Mouse (Mus musculus) lung, embryonic 16.5 days (tissue): ENCODE measurements at regions not wholly inside any gene's neighbourhood (a gene's known extent, or its start where the extent isn't known, plus 50 kb on each side); places are given as distances from the start of the nearest gene placed in this dataset.
A peak's percentile ranks its signal among the peaks of the same experiment; 100 is the strongest.

Experiments used
- ATAC-seq: fragments of 200-750 bp; cut with Nextera tagmentation; 2 replicates; pipeline ENCODE4 v1.8.0; 2017; ENCODE audit warnings: low read depth, mild to moderate bottlenecking, moderate library complexity
- H3K27ac ChIP-seq: fragments of 300-500 bp; sonication (generic); 2 replicates; pipeline ENCODE4 v1.5.1; 2014; ENCODE audit warnings: mild to moderate bottlenecking, control low read depth, low read length
- H3K27me3 ChIP-seq: fragments of 300-500 bp; sonication (generic); 2 replicates; pipeline ENCODE4 v1.6.1; 2014; ENCODE audit warnings: low read depth, low read length, mixed read lengths; ENCODE audit not compliant: control insufficient read depth, insufficient read depth
- H3K36me3 ChIP-seq: fragments of 300-500 bp; sonication (generic); 2 replicates; pipeline ENCODE4 v1.6.1; 2014; ENCODE audit warnings: low read length; ENCODE audit not compliant: control insufficient read depth, insufficient read depth
- H3K4me1 ChIP-seq: fragments of 300-500 bp; sonication (generic); replicated peaks from 2 replicates; pipeline ENCODE4 v1.6.1; 2014; ENCODE audit warnings: low read length, mixed read lengths; ENCODE audit not compliant: control insufficient read depth, insufficient read depth
- H3K4me2 ChIP-seq: fragments of 300-500 bp; sonication (generic); 2 replicates; pipeline ENCODE4 v1.6.1; 2014; ENCODE audit warnings: low read depth, low read length, control low read depth
- H3K4me3 ChIP-seq: fragments of 300-500 bp; sonication (generic); 2 replicates; pipeline ENCODE4 v1.5.1; 2014; ENCODE audit warnings: mild to moderate bottlenecking, low read length, control low read depth
- H3K9ac ChIP-seq: fragments of 300-500 bp; sonication (generic); 2 replicates; pipeline ENCODE4 v1.6.1; 2014; ENCODE audit warnings: low read length, control low read depth
- H3K9me3 ChIP-seq: fragments of 300-500 bp; sonication (generic); 2 replicates; pipeline ENCODE4 v1.6.1; 2016; ENCODE audit warnings: low read length; ENCODE audit not compliant: control insufficient read depth
- WGBS: fragments of 180-500 bp; shearing (Covaris S2); extraction: QIAGEN DNeasy Blood & Tissue Kit; methylation state at CpG from one replicate; pipeline ENCODE4 v1.1.7; 2014; 5-methylcytosine and 5-hydroxymethylcytosine counted together

DNA sequence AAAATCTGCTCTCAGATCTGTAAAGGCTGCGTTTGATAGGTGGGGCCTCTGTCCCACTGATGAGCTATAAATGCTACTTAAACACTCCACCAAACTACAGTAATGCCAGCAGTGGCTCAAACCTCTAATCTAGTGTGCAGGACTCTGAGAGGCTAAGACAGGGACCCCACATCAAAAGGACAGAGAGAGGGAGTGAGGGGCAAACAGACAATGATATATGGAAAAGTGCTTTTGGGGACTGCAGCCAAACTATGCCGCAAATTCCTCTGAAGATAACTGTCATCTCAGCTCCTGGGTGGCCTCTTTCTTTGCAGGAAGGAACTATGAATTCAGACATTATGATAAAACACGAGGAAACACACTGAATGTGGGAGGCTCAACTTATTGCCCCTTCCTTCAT, 138.9 kb upstream of the Ddit4l start:
- Histone ChIP-seq H3K4me3 (no peak overlapping the region), H3K9me3 (no peaks in the 10 kb centered on the region), H3K36me3 (no peaks in the 10 kb centered on the region), H3K4me2 (no peak overlapping the region), H3K27ac (no peak overlapping the region), H3K27me3 (no peaks in the 10 kb centered on the region), H3K9ac (no peak overlapping the region), H3K4me1 (no peaks in the 10 kb centered on the region; the same call in 1 of the 2 replicates)
- whole genome bisulfite sequencing, result 17% methylated on average over 3 of the region's 3 CpGs
- peak; percentile 17; the same call in 1 of the 2 replicates for ATAC-seq

DNA sequence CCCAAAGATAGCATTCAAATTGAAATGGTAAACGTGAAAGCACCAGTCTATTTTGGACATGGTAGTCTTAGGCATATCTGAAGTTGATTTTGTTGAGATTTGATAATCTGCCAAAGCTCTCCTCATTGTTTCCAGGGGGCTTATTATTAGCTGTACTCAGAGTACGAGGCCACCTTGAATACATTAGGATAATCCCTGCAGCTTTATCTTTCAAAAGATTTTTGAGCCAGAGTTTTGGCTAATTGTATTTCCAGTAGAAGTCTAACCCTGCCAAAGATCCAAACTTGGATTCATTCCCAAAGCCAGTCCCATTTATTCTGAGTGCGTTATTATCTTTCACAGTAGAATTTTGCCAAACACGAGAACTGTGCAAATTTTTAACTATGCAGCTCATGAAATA, 138.4 kb upstream of the Ddit4l start:
- Histone ChIP-seq H3K9ac (no peak overlapping the region), H3K36me3 (no peaks in the 10 kb centered on the region), H3K27ac (no peak overlapping the region), H3K27me3 (no peaks in the 10 kb centered on the region), H3K4me2 (no peak overlapping the region), H3K4me3 (no peak overlapping the region), H3K4me1 (no peaks in the 10 kb centered on the region; the same call in 1 of the 2 replicates), H3K9me3 (no peaks in the 10 kb centered on the region)
- no peak for ATAC-seq
- 33% methylated on average over 4 of the region's 4 CpGs for WGBS

DNA sequence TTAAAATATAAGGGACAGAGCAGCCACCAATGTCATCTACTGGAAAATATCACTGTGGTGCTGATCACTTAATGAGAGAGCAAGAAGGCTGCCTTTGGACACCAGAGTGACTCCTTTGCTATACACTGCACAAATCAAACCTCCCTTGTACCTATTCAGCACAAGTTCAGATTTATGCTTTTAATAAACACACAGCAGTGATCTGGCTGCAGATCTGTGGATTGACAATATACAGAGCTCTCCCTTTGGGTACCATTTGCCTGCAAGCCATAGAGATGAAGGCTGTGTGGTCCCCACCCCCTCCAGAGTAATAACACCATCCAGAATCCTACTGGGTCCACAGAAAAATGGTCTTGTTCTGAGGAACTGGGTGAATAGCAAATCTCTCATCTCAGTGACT, 131.8 kb upstream of the Ddit4l start:
- Histone ChIP-seq H3K4me3 (no peak overlapping the region), H3K9ac (no peak overlapping the region), H3K27ac (no peak overlapping the region), H3K9me3 (no peaks in the 10 kb centered on the region), H3K36me3 (no peaks in the 10 kb centered on the region), H3K4me1 (no peaks in the 10 kb centered on the region), H3K4me2 (no peak overlapping the region), H3K27me3 (no peaks in the 10 kb centered on the region)
- no peak for ATAC-seq

DNA sequence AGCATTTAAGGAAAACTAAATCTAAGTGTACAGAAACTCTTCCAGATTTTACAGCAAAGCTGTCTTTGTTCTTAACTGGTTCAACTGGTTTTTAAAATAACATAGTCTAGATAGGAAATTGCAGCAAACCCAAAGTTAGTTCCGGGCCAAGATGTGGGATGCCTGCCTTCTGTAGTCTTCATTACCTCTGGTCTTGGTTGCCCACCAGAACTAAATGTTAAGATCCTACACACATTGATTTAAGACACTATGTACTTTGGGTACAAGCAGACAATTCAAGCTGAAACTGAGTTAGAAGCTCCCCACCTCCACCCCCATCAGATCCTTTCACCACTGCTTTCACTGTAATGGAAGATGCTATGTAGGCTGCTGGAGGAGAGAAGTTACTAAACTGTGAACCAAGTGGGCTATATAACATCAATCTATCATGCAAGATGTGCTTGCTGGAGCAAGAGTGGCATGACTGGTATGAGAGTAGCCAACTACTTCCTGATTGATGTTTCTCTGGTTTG, 129.8 kb upstream of the Ddit4l start:
- ATAC-seq, result peak; percentile 36; the same call in 1 of the 2 replicates
- H3K4me3 ChIP-seq, result no peak overlapping the region
- 46% methylated on average over 1 of the region's 1 CpGs for WGBS
- H3K4me1 ChIP-seq, result no peaks in the 10 kb centered on the region
- H3K27me3 ChIP-seq, result no peaks in the 10 kb centered on the region
- no peak overlapping the region for H3K27ac ChIP-seq
- no peaks in the 10 kb centered on the region for H3K36me3 ChIP-seq
- H3K9ac ChIP-seq, result no peak overlapping the region
- no peak overlapping the region for H3K4me2 ChIP-seq
- H3K9me3 ChIP-seq, result no peaks in the 10 kb centered on the region

DNA sequence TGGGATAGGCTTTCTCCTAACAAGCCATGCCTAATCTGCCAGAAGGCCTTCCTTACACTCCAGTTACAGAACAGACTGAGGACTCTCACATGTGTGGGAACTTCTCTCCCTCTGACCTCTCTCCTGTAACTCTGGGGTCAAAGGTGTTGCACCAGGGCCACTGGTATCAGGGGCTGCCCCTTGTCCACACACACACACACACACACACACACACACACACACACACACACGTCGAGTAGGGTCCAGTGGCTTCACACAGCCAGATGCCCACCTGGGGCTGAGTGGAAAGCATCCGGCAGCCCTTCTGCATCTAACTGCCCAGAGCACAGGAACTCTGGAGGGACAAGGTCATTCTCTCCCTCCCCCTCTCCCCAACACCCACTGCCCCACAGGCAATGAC, 123.1 kb upstream of the Ddit4l start:
- Histone ChIP-seq H3K27ac (no peak overlapping the region), H3K4me3 (no peak overlapping the region), H3K27me3 (no peaks in the 10 kb centered on the region), H3K4me1 (no peaks in the 10 kb centered on the region), H3K9me3 (no peaks in the 10 kb centered on the region), H3K36me3 (no peaks in the 10 kb centered on the region), H3K9ac (no peak overlapping the region), H3K4me2 (no peak overlapping the region)
- no peak for ATAC-seq
- WGBS, result 68% methylated on average over 3 of the region's 3 CpGs

DNA sequence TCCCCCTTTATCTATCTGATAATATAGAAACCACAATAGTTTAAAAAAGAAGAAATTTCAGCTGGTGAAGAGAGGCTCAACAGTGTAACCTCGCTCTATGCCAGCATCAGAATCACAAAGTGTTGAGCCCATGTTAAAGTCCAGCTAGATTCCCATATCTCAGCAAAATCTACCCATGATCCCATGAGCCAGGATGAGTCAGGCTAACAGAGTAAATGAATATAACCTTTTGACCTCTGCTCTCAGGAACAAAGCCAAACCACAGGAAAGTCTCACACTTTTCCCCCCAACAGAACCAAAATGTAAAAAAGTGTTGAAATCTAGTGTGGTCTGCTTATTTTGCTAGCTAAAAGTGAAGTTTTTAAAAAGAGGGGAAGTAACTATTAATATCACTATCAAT, 110.1 kb upstream of the Ddit4l start:
- no peak for ATAC-seq
- no peaks in the 10 kb centered on the region for H3K36me3 ChIP-seq
- no peaks in the 10 kb centered on the region for H3K4me1 ChIP-seq
- H3K9me3 ChIP-seq, result no peaks in the 10 kb centered on the region
- no peak overlapping the region for H3K9ac ChIP-seq
- WGBS, result 97% methylated on average over 1 of the region's 1 CpGs
- no peaks in the 10 kb centered on the region for H3K27me3 ChIP-seq
- H3K4me2 ChIP-seq, result no peak overlapping the region
- no peak overlapping the region for H3K4me3 ChIP-seq
- no peak overlapping the region for H3K27ac ChIP-seq

DNA sequence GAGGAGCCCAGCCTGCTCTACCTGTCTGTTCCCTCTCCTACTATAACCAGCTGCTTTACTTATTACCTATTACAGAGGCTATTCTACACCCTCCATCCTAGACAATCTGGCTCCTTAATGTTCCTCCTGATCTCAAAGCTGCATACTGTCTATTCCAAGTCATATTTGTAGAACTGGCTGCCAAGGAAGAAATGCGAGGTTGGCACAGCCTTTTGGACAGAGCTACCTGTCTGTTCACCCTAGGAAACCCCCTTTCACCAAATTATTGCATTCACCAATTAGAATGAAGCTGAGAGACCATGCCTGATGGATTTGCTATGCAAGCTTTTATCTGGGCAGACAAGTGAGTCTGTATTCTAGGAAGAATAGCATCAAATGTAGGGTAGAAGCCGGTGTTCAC, 109.0 kb upstream of the Ddit4l start:
- 89% methylated on average over 2 of the region's 2 CpGs for WGBS
- Histone ChIP-seq H3K27ac (no peak overlapping the region), H3K4me2 (no peak overlapping the region), H3K9ac (no peak overlapping the region), H3K4me1 (no peaks in the 10 kb centered on the region), H3K36me3 (no peaks in the 10 kb centered on the region), H3K4me3 (no peak overlapping the region), H3K27me3 (no peaks in the 10 kb centered on the region), H3K9me3 (no peaks in the 10 kb centered on the region)
- ATAC-seq, result no peak

DNA sequence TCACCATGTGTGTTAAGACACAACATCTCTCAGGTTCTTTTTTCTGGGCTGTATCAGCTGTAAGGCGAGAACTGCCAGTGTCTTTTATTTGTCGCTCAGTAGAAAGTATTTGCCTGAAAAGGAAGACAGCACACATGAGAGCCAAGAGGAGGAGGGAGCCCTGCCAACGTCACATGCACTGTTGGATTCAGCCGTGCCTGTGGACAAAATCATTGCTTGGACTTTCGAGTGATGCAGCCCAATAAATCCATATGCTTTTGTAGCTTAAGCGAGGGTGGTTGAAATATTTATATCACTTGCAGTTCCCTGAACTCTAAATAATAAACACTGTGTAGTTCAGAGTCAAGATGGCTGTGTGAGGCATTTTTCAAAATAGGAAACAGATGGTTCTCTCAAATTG, 108.4 kb upstream of the Ddit4l start:
- H3K9ac ChIP-seq, result no peak overlapping the region
- ATAC-seq, result peak; percentile 64; the same call in 1 of the 2 replicates
- H3K9me3 ChIP-seq, result no peaks in the 10 kb centered on the region
- WGBS, result 39% methylated on average over 6 of the region's 6 CpGs
- H3K36me3 ChIP-seq, result no peaks in the 10 kb centered on the region
- no peak overlapping the region for H3K27ac ChIP-seq
- no peak overlapping the region for H3K4me2 ChIP-seq
- H3K4me3 ChIP-seq, result no peak overlapping the region
- H3K27me3 ChIP-seq, result no peaks in the 10 kb centered on the region
- no peaks in the 10 kb centered on the region for H3K4me1 ChIP-seq

DNA sequence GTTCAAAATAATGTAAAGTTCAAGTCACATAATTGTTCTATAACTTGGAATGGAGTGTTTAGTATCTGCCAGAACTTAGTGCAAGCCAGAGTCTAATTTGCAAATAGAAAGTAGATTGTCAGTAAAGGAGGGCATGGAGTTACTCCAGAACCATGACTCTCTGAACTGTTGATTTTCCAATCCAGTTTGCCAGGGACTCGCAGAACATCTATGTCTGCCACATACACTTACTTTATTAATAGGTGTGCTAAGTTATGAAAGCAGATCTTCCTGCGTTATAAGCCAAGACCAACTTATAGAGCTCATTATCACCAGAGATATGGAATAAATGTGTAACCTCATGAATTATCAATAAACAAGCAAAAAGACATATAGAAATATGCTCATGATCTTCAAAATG, 107.2 kb upstream of the Ddit4l start:
- Histone ChIP-seq H3K27ac (no peak overlapping the region), H3K9ac (no peak overlapping the region), H3K4me3 (no peak overlapping the region), H3K4me2 (no peak overlapping the region), H3K9me3 (no peaks in the 10 kb centered on the region), H3K36me3 (no peaks in the 10 kb centered on the region), H3K27me3 (no peaks in the 10 kb centered on the region), H3K4me1 (no peaks in the 10 kb centered on the region)
- no peak for ATAC-seq
- WGBS, result 89% methylated on average over 2 of the region's 2 CpGs

DNA sequence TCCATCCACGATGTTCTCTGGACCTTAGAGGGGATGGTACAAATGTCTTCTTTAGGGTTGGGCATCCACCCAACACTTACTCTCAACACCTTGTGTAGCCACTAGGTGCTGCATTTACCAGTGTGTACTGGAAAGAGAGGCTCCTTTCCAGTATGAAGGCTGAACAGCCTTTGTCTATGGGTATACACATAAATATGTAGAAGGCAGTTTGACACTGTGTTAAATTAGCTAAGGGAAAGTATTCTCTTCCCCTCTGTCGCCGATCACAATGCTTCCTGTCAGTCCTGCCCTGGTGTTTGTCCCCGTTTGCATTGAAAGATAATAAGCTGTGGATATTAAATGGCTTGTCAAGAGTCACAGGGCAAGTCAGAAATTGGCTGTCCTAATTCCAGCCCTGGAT, 104.0 kb upstream of the Ddit4l start:
- no peaks in the 10 kb centered on the region for H3K27me3 ChIP-seq
- no peaks in the 10 kb centered on the region for H3K4me1 ChIP-seq
- ATAC-seq, result no peak
- H3K9me3 ChIP-seq, result no peaks in the 10 kb centered on the region
- no peak overlapping the region for H3K4me3 ChIP-seq
- no peak overlapping the region for H3K4me2 ChIP-seq
- H3K9ac ChIP-seq, result no peak overlapping the region
- H3K27ac ChIP-seq, result no peak overlapping the region
- 47% methylated on average over 4 of the region's 4 CpGs for WGBS
- H3K36me3 ChIP-seq, result no peaks in the 10 kb centered on the region
